Mouse (Mus musculus) neural tube, embryonic 13.5 days (tissue): ENCODE data around the gene Asb5. TPM values are rescaled to one million over a fixed set of nuclear protein-coding genes. Genes with fewer than 3 reads are reported as not detected.

ENCODE experiments used
- ATAC-seq: fragments of 200-750 bp; cut with Nextera tagmentation; 2 replicates; pipeline ENCODE4 v1.8.0; 2017; ENCODE audit warnings: low read depth, mild to moderate bottlenecking, moderate TSS enrichment, moderate library complexity
- H3K27ac ChIP-seq: fragments of 300-500 bp; sonication (generic); replicated peaks from 2 replicates; pipeline ENCODE4 v1.5.1; 2015; ENCODE audit warnings: moderate library complexity, mild to moderate bottlenecking, inconsistent platforms
- H3K27me3 ChIP-seq: fragments of 300-500 bp; sonication (generic); 2 replicates; pipeline ENCODE4 v1.6.1; 2015; ENCODE audit warnings: mild to moderate bottlenecking, inconsistent platforms
- H3K36me3 ChIP-seq: fragments of 300-500 bp; sonication (generic); 2 replicates; pipeline ENCODE4 v1.6.1; 2015; ENCODE audit warnings: mild to moderate bottlenecking, inconsistent platforms
- H3K4me1 ChIP-seq: fragments of 300-500 bp; sonication (generic); replicated peaks from 2 replicates; pipeline ENCODE4 v1.6.1; 2015; ENCODE audit warnings: inconsistent platforms
- H3K4me2 ChIP-seq: fragments of 300-500 bp; sonication (generic); 2 replicates; pipeline ENCODE4 v1.6.1; 2015; ENCODE audit warnings: inconsistent platforms, mild to moderate bottlenecking, moderate library complexity
- H3K4me3 ChIP-seq: fragments of 300-500 bp; sonication (generic); 2 replicates; pipeline ENCODE4 v1.5.1; 2015; ENCODE audit warnings: mild to moderate bottlenecking, inconsistent platforms
- H3K9ac ChIP-seq: fragments of 300-500 bp; sonication (generic); 2 replicates; pipeline ENCODE4 v1.6.1; 2015; ENCODE audit warnings: moderate library complexity, mild to moderate bottlenecking, inconsistent platforms
- H3K9me3 ChIP-seq: fragments of 300-500 bp; sonication (generic); 2 replicates; pipeline ENCODE4 v1.6.1; 2016; ENCODE audit warnings: inconsistent platforms
- WGBS: fragments of 180-500 bp; shearing (Covaris S2); methylation state at CpG from one replicate; pipeline ENCODE4 v1.1.7; 2015; 5-methylcytosine and 5-hydroxymethylcytosine counted together
- polyA plus RNA-seq: library from polyadenylated mRNA; unstranded; fragments of >200 nt; fragmentation: Nextera tagmentation; extraction: Ambion mirVana; gene quantifications from 2 replicates; pipeline ENCODE4 v1.2.1, GENCODE M21; 2015

Gene Asb5
- polyA plus RNA-seq: 4.3 and 5.2 TPM in 2 replicates

DNA sequence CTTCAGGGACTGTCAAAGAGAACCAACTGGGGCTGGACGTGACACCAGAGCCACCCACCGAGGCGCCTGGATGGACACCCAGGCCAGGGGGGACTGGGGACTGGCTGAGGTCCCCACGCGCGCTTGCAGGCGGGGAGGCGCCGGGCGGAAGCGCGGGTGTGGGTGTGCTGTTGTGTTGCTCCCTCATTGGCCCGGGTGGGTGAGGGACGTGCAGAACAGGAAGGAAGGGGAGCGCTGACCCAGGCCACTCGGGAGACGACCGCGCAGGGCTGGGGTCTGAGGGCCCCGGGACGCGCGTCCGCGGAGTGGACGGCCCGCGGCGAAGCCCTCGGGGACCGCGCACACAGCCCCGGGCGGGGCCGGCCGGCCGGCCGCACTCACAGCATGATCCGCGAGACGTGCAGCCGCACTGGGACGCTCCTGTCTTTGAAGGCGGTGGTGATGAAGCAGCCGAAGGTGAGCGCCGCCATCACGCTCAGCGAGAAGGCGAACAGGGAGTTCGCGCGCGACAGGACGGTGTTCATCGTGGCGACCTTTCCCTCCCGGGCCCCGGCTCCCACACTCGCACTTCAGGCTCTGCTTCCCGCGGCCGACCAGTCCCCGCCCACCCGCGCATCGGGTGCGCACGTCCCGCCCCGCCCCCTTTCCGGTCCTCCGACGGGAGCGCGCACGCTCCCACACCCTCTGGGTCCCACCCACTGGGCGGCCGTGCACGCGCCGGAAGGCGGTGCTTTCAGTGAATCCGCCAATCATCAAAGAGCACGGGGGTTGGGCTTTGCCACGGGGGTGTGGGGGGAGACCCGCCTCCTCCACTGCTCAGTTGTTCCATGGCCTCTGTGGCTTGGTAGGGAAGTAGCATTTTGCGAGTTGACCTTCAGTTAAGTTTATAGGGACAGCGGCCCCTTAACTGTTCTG lies at the start of gene Asb5, which contains the start of gene Spcs3:
TSS of gene Asb5 (plus strand) at position 199 of the 915 bp plus-strand sequence.
TSS of gene Spcs3 (minus strand) at position 617 of the 915 bp plus-strand sequence.
- H3K36me3 ChIP-seq: no peaks in the 10 kb centered on the region
- WGBS: under 1% methylated on average over 88 of the region's 89 CpGs
- H3K9me3 ChIP-seq: no peaks in the 10 kb centered on the region
- peak within 1 kb of the TSS; percentile 68 for H3K4me2 ChIP-seq
- no peaks in the 10 kb centered on the region for H3K27me3 ChIP-seq
- H3K9ac ChIP-seq: peak within 1 kb of the TSS; percentile 94
- peak within 1 kb of the TSS; percentile 93 for H3K27ac ChIP-seq
- ATAC-seq: peak; percentile 97
- peak within 1 kb of the TSS; percentile 95 for H3K4me3 ChIP-seq
- peaks cover 19% of the 10 kb centered on the region for H3K4me1 ChIP-seq

DNA sequence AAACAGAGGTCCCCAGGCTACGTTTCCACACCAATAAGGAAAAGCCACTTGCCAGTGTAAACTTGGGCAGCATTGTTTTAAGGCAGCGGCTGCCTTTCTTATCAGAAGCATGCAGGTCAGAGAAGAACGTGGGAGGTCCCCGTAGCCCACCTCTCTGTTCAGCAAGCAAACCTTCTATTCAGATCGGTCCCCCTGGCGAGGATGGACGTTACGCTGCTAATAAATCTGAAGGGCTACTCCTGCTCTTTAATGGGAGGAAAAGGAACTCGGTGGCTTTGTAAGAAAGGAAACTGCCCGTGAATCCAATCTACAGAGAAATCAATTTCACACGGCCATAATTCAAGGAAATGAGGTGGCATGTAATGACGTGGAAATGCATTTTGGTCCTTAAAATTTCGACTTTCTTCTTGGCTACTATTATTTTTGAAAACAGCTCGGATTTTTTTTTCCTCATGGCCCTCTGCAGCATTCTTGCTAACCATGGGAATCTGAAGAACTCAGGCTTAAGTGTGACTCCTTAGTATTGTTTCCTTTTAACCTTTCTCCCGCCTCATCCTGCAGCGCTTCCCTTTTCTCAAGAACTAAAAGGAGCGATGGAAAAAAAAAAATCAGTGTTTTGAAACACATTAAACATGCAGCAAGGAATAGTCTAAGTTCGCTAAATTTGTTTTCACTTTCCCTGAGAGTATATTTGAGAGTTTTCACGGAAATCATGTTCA lies 42.7 kb upstream of the Asb5 start:
- H3K4me3 ChIP-seq: peak overlapping the region; percentile 19
- H3K4me1 ChIP-seq: peaks cover 6% of the 10 kb centered on the region; the same call in 1 of the 2 replicates
- H3K9ac ChIP-seq: peak overlapping the region; percentile 58; the same call in 1 of the 2 replicates
- H3K4me2 ChIP-seq: peak overlapping the region; percentile 50
- peaks cover 25% of the 10 kb centered on the region for H3K27me3 ChIP-seq
- no peak for ATAC-seq
- H3K27ac ChIP-seq: no peak overlapping the region
- no peaks in the 10 kb centered on the region for H3K36me3 ChIP-seq
- 14% methylated on average over 19 of the region's 19 CpGs for WGBS
- no peaks in the 10 kb centered on the region for H3K9me3 ChIP-seq

DNA sequence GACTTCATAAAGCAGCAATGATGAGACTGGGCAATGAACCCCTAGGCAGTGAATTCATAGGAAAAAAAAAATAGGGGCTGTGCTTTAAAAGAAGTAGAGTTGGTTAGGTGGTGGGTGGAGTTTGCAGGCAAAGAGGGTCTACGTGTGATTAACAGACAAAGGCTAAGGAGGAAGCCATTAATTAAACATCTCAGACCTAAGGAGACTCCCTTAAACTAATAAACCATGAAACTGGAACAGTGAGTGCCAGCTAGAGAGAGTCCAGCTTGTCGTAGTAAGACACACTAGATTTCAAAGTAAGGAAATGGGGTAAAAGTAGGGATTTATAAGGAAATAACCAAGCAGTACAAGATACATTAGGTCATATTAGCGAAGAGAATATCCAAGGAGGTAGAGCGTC lies 40.9 kb upstream of the Asb5 start:
- Histone ChIP-seq H3K9ac (no peak overlapping the region), H3K36me3 (no peaks in the 10 kb centered on the region), H3K4me2 (no peak overlapping the region), H3K27ac (no peak overlapping the region), H3K27me3 (peaks cover 29% of the 10 kb centered on the region), H3K4me1 (peaks cover 6% of the 10 kb centered on the region; the same call in 1 of the 2 replicates), H3K9me3 (no peaks in the 10 kb centered on the region), H3K4me3 (no peak overlapping the region)
- 64% methylated on average over 4 of the region's 4 CpGs for WGBS
- no peak for ATAC-seq

DNA sequence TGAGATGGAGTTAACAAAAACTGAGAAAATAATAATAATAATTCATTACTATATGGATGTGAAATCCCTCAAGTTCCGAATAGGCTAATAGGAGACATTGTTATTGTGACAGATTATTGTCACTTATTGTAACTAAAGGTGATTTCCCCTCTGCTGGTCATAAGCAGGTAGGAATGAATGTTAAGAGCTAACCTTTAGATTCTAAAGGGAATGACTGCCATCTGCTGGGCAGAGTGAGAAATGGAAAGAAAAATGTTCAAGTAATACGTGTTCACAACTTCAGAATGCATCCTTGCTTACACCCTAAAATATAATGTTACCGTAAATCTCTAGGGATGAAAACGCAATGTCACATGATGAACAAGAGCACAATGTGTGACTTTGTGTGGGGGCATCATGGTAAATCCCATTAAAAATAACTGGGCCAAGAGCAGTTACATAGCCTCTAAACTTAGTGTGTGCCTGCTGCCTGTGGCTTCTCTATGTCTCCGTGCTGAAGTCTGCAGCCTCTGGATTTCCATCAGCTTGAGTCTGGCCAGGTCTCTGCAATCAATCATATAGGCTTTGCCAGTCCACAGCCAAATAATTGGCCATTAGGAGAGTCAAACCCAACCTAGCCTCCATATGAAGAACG lies 38.2 kb upstream of the Asb5 start:
- Histone ChIP-seq H3K9ac (no peak overlapping the region), H3K36me3 (no peaks in the 10 kb centered on the region), H3K4me3 (no peak overlapping the region), H3K27me3 (peaks cover 21% of the 10 kb centered on the region), H3K4me1 (peaks cover 6% of the 10 kb centered on the region; the same call in 1 of the 2 replicates), H3K4me2 (no peak overlapping the region), H3K9me3 (no peaks in the 10 kb centered on the region), H3K27ac (no peak overlapping the region)
- WGBS: 21% methylated on average over 6 of the region's 6 CpGs
- peak; percentile 49; the same call in 1 of the 2 replicates for ATAC-seq

DNA sequence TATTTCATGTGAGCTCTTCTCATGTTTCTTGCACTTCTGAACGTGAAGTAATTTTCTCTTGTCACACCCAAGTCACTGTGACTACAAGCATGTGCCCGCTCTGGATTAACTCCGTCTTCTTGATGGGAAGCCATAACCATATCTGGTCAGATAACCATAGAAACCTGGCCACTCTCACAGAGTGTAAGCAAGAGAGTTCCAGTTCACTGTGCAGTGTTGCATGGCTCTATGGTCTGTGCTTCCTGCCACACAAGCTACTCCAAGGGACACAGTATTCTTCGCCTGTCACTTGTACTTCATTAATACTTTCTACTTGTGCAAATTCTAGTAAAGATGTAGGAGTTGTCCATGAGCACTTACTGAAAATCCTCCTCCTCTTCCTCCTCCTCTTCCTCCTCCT lies 37.4 kb upstream of the Asb5 start:
- 84% methylated on average over 4 of the region's 4 CpGs for WGBS
- Histone ChIP-seq H3K36me3 (no peaks in the 10 kb centered on the region), H3K9me3 (no peaks in the 10 kb centered on the region), H3K4me3 (no peak overlapping the region), H3K4me2 (no peak overlapping the region), H3K9ac (no peak overlapping the region), H3K4me1 (no peaks in the 10 kb centered on the region), H3K27me3 (peaks cover 21% of the 10 kb centered on the region), H3K27ac (no peak overlapping the region)
- no peak for ATAC-seq

DNA sequence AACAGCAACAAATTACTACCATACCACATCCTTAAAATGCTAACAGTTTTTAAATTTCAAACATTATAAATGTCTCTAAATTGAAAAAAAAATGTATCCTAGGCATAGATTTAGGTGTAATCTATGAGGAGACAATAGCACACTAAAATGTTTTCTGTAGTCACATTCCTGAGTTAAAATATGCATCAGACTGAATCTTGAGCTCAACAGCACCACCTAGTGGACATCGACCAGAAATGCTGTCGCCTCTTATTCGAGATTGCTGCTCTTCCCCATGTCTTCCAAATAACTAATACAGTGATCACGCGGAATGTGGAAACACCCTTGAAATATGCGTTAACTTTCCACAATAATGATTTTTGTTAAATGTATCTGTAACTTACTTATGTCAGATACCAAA lies 36.3 kb upstream of the Asb5 start:
- no peak for ATAC-seq
- H3K4me2 ChIP-seq: no peak overlapping the region
- H3K27me3 ChIP-seq: peaks cover 19% of the 10 kb centered on the region
- no peak overlapping the region for H3K27ac ChIP-seq
- no peak overlapping the region for H3K4me3 ChIP-seq
- no peaks in the 10 kb centered on the region for H3K4me1 ChIP-seq
- H3K9ac ChIP-seq: no peak overlapping the region
- no peaks in the 10 kb centered on the region for H3K9me3 ChIP-seq
- 13% methylated on average over 6 of the region's 6 CpGs for WGBS
- H3K36me3 ChIP-seq: no peaks in the 10 kb centered on the region

DNA sequence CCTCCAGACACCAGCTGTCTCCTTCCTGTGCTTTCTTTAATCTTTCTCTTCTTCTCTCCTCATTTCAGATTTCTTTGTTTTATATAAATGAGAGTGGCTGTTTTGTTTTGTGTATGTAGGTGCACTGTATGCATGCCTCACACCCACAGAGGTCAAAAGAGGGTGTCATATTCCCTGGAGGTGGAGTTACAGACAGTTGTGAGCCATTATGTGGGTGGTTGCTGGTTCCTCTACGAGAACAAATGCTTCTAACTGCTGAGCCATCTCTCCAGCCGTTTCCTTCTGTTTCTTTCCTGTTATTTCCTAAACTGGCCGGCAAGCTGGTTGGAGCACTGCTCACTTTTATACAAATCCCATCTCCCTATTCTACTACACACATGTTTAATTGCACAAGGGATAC lies 35.5 kb upstream of the Asb5 start:
- 51% methylated on average over 3 of the region's 3 CpGs for WGBS

DNA sequence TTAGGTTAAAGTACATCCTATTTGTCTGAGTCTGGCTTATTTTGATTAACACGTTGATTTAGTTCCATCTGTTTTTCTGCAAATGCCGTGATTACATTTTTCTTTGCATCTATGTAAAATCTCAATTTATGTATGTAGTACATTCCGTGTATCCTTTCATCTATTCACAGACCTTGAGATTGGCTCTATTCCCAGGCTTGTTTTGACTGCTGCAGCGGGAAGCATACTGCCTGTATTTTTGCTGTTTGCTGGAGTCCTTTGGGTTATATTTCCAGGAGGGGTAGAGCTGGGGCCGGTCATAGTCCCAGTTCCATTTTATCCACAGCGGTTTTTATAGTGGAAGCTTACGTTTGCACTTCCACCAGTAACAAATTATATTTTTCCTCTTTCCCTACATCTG lies 26.3 kb upstream of the Asb5 start:
- no peak for ATAC-seq
- no peak overlapping the region for H3K9ac ChIP-seq
- WGBS: 76% methylated on average over 7 of the region's 7 CpGs
- 0 out of 2 replicates have a peak, but pooled peaks cover 5% of the 10 kb centered on the region for H3K4me1 ChIP-seq
- no peak overlapping the region for H3K27ac ChIP-seq
- no peaks in the 10 kb centered on the region for H3K36me3 ChIP-seq
- no peak overlapping the region for H3K4me3 ChIP-seq
- no peak overlapping the region for H3K4me2 ChIP-seq
- H3K9me3 ChIP-seq: no peaks in the 10 kb centered on the region
- no peaks in the 10 kb centered on the region for H3K27me3 ChIP-seq

More for the DNA sequence above, 35.5 kb upstream of the Asb5 start:
- H3K4me3 ChIP-seq: no peak overlapping the region
- no peak overlapping the region for H3K4me2 ChIP-seq
- no peak overlapping the region for H3K27ac ChIP-seq
- peaks cover 11% of the 10 kb centered on the region for H3K27me3 ChIP-seq
- no peak for ATAC-seq
- no peaks in the 10 kb centered on the region for H3K36me3 ChIP-seq
- no peak overlapping the region for H3K9ac ChIP-seq
- no peaks in the 10 kb centered on the region for H3K4me1 ChIP-seq
- no peaks in the 10 kb centered on the region for H3K9me3 ChIP-seq

DNA sequence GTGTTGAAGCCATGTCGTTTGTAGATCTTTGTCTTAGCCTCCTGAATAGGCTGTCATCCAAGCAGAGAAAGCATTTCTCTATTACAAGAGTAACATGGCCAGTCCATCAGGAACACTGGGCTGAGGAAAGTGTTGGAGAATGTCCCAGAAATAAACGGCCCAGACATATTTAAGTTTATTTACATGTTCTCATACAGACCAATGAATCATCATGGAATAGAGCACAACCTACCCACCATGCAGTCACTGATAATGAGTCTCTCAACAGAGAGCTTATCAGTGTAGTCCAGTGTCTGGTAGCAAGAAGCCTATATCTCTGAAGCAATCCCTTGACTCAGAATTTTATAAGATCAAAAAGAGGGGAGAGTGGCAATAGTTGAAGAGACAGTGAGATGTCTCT lies 24.3 kb upstream of the Asb5 start:
- Histone ChIP-seq H3K9ac (no peak overlapping the region), H3K4me1 (0 out of 2 replicates have a peak, but pooled peaks cover 5% of the 10 kb centered on the region), H3K36me3 (no peaks in the 10 kb centered on the region), H3K27me3 (no peaks in the 10 kb centered on the region), H3K4me2 (no peak overlapping the region), H3K4me3 (no peak overlapping the region), H3K9me3 (no peaks in the 10 kb centered on the region), H3K27ac (no peak overlapping the region)
- no peak for ATAC-seq
- WGBS: 69% methylated on average over 2 of the region's 2 CpGs

DNA sequence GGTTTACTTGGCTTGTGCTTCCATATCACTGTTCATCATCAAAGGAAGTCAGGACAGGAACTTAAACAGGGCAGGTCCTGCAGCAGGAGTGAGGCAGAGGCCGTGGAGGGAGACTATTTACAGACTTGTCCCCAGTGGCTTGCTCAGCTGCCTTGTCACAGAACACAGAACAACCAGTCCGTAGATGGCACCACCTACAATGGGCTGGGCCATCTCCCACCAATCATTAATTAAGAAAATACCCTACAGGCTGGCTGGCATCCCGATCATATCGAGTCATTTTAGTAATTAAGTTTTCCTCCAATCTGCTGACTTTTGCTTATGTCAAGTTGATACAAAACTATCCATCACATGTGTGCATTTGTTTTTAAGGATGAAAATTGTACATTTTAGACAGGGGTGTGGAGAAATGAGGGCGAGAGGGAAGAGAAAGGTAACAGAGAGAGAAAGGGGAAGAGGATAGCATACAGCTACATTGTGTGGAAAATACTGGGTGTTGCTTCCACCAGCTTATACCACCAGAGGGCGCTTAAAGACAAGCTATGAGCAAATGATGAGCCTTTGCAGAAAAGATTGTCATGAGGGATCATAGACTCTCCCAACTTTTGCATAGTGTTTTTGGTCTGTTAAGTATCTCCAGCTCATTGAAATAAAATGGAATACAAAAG lies 21.8 kb upstream of the Asb5 start:
- H3K4me2 ChIP-seq: peak overlapping the region; percentile 38
- H3K4me1 ChIP-seq: 0 out of 2 replicates have a peak, but pooled peaks cover 5% of the 10 kb centered on the region
- 0 out of 2 replicates have a peak overlapping the region, but pooled peaks have one; percentile 3 for H3K4me3 ChIP-seq
- no peaks in the 10 kb centered on the region for H3K36me3 ChIP-seq
- no peaks in the 10 kb centered on the region for H3K9me3 ChIP-seq
- no peaks in the 10 kb centered on the region for H3K27me3 ChIP-seq
- 32% methylated on average over 6 of the region's 6 CpGs for WGBS
- H3K27ac ChIP-seq: no peak overlapping the region
- H3K9ac ChIP-seq: no peak overlapping the region
- ATAC-seq: peak; percentile 51

DNA sequence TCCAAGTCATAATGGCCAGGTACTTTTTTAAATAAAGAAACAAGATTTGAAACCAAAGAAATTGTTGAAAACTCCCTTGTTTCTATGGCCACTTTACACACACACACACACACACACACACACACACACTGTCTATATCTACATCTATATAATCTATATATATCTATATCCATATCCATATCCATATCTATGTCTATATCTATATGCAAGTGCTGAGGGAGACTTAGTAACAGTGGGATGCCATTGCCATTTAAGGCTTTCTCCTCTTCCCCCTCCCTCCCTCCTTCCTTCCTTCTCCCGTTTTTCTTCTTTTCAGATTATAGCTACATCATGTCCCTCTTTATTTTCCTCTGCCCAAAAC lies 21.3 kb upstream of the Asb5 start:
- Histone ChIP-seq H3K9me3 (no peaks in the 10 kb centered on the region), H3K27ac (no peak overlapping the region), H3K4me3 (no peak overlapping the region), H3K4me1 (0 out of 2 replicates have a peak, but pooled peaks cover 5% of the 10 kb centered on the region), H3K27me3 (no peaks in the 10 kb centered on the region), H3K4me2 (peak overlapping the region; percentile 58), H3K9ac (no peak overlapping the region), H3K36me3 (no peaks in the 10 kb centered on the region)
- 18% methylated on average over 1 of the region's 1 CpGs for whole genome bisulfite sequencing
- peak; percentile 44; the same call in 1 of the 2 replicates for ATAC-seq
